Mouse (Mus musculus) CH12.LX (cell line): ENCODE results near the gene Myo5a.

Experiments used
- BHLHE40 ChIP-seq: IDR thresholded peaks from 2 replicates; pipeline ENCODE4 v1.6.1; 2011; ENCODE audit warnings: mild to moderate bottlenecking, low read depth, low read length, improper control_type of control experiment
- CHD1 ChIP-seq: IDR thresholded peaks from 2 replicates; pipeline ENCODE4 v1.6.1; 2012; ENCODE audit warnings: low read depth, low read length, improper control_type of control experiment, inconsistent platforms
- CTCF ChIP-seq, 2 experiments: IDR thresholded peaks in 1 of 2; conservative IDR thresholded peaks in 1 of 2; 2 replicates each; pipeline ENCODE4 v1.5.1; 2011 to 2012; ENCODE audit warnings: low read depth in 2 of 2, low read length in 2 of 2, improper control_type of control experiment in 1 of 2, inconsistent platforms in 1 of 2, mild to moderate bottlenecking in 1 of 2, moderate library complexity in 1 of 2
- EP300 ChIP-seq: IDR thresholded peaks from 2 replicates; pipeline ENCODE4 v1.6.1; 2011; ENCODE audit warnings: low read length, improper control_type of control experiment
- ETS1 ChIP-seq: conservative IDR thresholded peaks from 2 replicates; pipeline ENCODE4 v1.6.1; 2012; ENCODE audit warnings: low read depth, mild to moderate bottlenecking, inconsistent platforms, low read length, improper control_type of control experiment, moderate library complexity
- MAFK ChIP-seq: IDR thresholded peaks from 2 replicates; pipeline ENCODE4 v1.6.1; 2011; ENCODE audit warnings: low read length, improper control_type of control experiment; ENCODE audit not compliant: insufficient replicate concordance
- MAX ChIP-seq: IDR thresholded peaks from 2 replicates; pipeline ENCODE4 v1.6.1; 2011; ENCODE audit warnings: low read length, improper control_type of control experiment
- MYC ChIP-seq: IDR thresholded peaks from 2 replicates; pipeline ENCODE4 v1.6.1; 2011; ENCODE audit warnings: low read depth, mild to moderate bottlenecking, improper control_type of control experiment, low read length
- POLR2A ChIP-seq: IDR thresholded peaks from 2 replicates; pipeline ENCODE4 v1.6.1; 2011; ENCODE audit warnings: low read depth, mild to moderate bottlenecking, improper control_type of control experiment, low read length
- SIN3A ChIP-seq: IDR thresholded peaks from 2 replicates; pipeline ENCODE4 v1.6.1; 2012; ENCODE audit warnings: low read length, improper control_type of control experiment, inconsistent platforms
- USF1 ChIP-seq: IDR thresholded peaks from 2 replicates; pipeline ENCODE4 v1.6.1; 2014; ENCODE audit warnings: low read depth, mild to moderate bottlenecking, inconsistent platforms, low read length, improper control_type of control experiment
- ZKSCAN1 ChIP-seq: IDR thresholded peaks from 2 replicates; pipeline ENCODE4 v1.6.1; 2012; ENCODE audit warnings: low read depth, inconsistent platforms, low read length, improper control_type of control experiment, borderline replicate concordance
- ZMIZ1 ChIP-seq: IDR thresholded peaks from 2 replicates; pipeline ENCODE4 v1.6.1; 2012; ENCODE audit warnings: low read depth, mild to moderate bottlenecking, inconsistent platforms, low read length, improper control_type of control experiment
- ZNF384 ChIP-seq: IDR thresholded peaks from 2 replicates; pipeline ENCODE4 v1.6.1; 2012; ENCODE audit warnings: low read depth, low read length, improper control_type of control experiment, inconsistent platforms

GRCm38 (mm10) chr9:75270382-75270781, 199.6 kb downstream of the Myo5a start:
- TF ChIP-seq CHD1 (no peak), CTCF (conservative IDR thresholded peaks at IDR 0.05 in 1 of 2, IDR thresholded peaks at IDR 0.05 in 1 of 2; ENCODE audit: low read depth in 2 of 2, low read length in 2 of 2) (no peak), EP300 (no peak), BHLHE40 (no peak), POLR2A (no peak), ZMIZ1 (no peak), USF1 (no peak), ZKSCAN1 (no peak), MAFK (no peak), SIN3A (no peak), ZNF384 (no peak), MYC (no peak), ETS1 (no peak), MAX (no peak)
